Mouse (Mus musculus) C2C12 (cell line): ENCODE results near the gene Vgll4.

Experiments used
- CEBPB ChIP-seq: IDR thresholded peaks from one replicate; pipeline ENCODE4 v1.6.1; 2011; ENCODE audit warnings: low read depth, mild to moderate bottlenecking, control low read depth, moderate library complexity
- CTCF ChIP-seq: IDR thresholded peaks from one replicate; pipeline ENCODE4 v1.5.1; 2011; ENCODE audit not compliant: control insufficient read depth, insufficient read depth, insufficient read length
- MAX ChIP-seq: IDR thresholded peaks from one replicate; pipeline ENCODE4 v1.6.1; 2011; ENCODE audit warnings: mild to moderate bottlenecking, control low read depth
- MYOD1 ChIP-seq: IDR thresholded peaks from one replicate; pipeline ENCODE4 v1.6.1; 2011; ENCODE audit warnings: low read depth; ENCODE audit not compliant: control insufficient read depth, insufficient read length
- MYOG ChIP-seq: IDR thresholded peaks from one replicate; pipeline ENCODE4 v1.6.1; 2011; ENCODE audit not compliant: control insufficient read depth, insufficient read length; ENCODE audit errors: extremely low read depth
- USF1 ChIP-seq: IDR thresholded peaks from one replicate; pipeline ENCODE4 v1.6.1; 2011; ENCODE audit warnings: low read depth, mild to moderate bottlenecking, control low read depth, moderate library complexity

- TF ChIP-seq MYOD1 (no peak), CTCF (no peak), USF1 (no peak), MYOG (no peak), MAX (no peak), CEBPB (no peak)
Observed at GRCm38 (mm10) chr6:114886012-114886411, 83.8 kb downstream of the Vgll4 start.
